Mouse (Mus musculus) gastrocnemius, postnatal 25 days (tissue): ENCODE measurements around the gene Plekhh2. TPM values are rescaled to one million over a fixed set of nuclear protein-coding genes. Genes with fewer than 3 reads are reported as not detected.

Experiments used
- DNase-seq: peaks from one replicate; pipeline ENCODE4 v3.0.0; 2022
- long read RNA-seq, 2 experiments: library from polyadenylated mRNA; stranded (forward); transcript quantifications; one replicate each; pipeline ENCODE4 v2.0.0; 2021
- total RNA-seq, 2 experiments: library from RNA; stranded (reverse); gene quantifications; 1 replicate in 1 of 2; 2 replicates in 1 of 2; pipeline ENCODE4 v1.2.3; 2021

Plekhh2 gene
- 1 to 10 TPM; 2.2 to 2.3 TPM for total RNA-seq
- long read RNA-seq, experiment 1, partial matches to known transcripts, result 0 of 1 reads
- long read RNA-seq, experiment 1, other reads (novel, unspliced or antisense), result 1 of 1 reads
- long read RNA-seq, experiment 2, partial matches to known transcripts, result 1 of 1 reads
- long read RNA-seq, experiment 2, other reads (novel, unspliced or antisense), result 0 of 1 reads

- DNase-seq, result peak; percentile 85
Observed at GRCm38 (mm10) chr17:84511682-84512515, at the start of gene Plekhh2. Gene Plekhh2, plus strand, starts transcription at chr17:84511895.

- peak; percentile 96 for DNase-seq
Observed at GRCm38 (mm10) chr17:84465753-84466608, 45.7 kb upstream of the Plekhh2 start, which contains the start of gene Thada. Gene Thada, minus strand, starts transcription at chr17:84466205.

GRCm38 (mm10) chr17:84474312-84474711 lies 37.4 kb upstream of the Plekhh2 start:
- no peak for DNase-seq

- DNase-seq, result no peak
Observed at GRCm38 (mm10) chr17:84477176-84477575, 34.5 kb upstream of the Plekhh2 start.

- no peak for DNase-seq
Observed at GRCm38 (mm10) chr17:84478276-84478675, 33.4 kb upstream of the Plekhh2 start.

GRCm38 (mm10) chr17:84480464-84481355 lies 31.0 kb upstream of the Plekhh2 start:
- DNase-seq, result no peak

GRCm38 (mm10) chr17:84482831-84483230 lies 28.9 kb upstream of the Plekhh2 start:
- no peak for DNase-seq

GRCm38 (mm10) chr17:84483673-84484320 lies 27.9 kb upstream of the Plekhh2 start:
- no peak for DNase-seq

- DNase-seq, result no peak
Observed at GRCm38 (mm10) chr17:84487415-84487814, 24.3 kb upstream of the Plekhh2 start.

- no peak for DNase-seq
Observed at GRCm38 (mm10) chr17:84492255-84492880, 19.3 kb upstream of the Plekhh2 start.

- no peak for DNase-seq
Observed at GRCm38 (mm10) chr17:84497026-84497425, 14.7 kb upstream of the Plekhh2 start.

GRCm38 (mm10) chr17:84497559-84497958 lies 14.1 kb upstream of the Plekhh2 start:
- no peak for DNase-seq

GRCm38 (mm10) chr17:84497972-84498604 lies 13.6 kb upstream of the Plekhh2 start:
- no peak for DNase-seq

- peak; percentile 21 for DNase-seq
Observed at GRCm38 (mm10) chr17:84498639-84499038, 13.1 kb upstream of the Plekhh2 start.

- DNase-seq, result no peak
Observed at GRCm38 (mm10) chr17:84502341-84502740, 9.4 kb upstream of the Plekhh2 start.

GRCm38 (mm10) chr17:84505922-84506321 lies 5.8 kb upstream of the Plekhh2 start:
- DNase-seq, result no peak

- no peak for DNase-seq
Observed at GRCm38 (mm10) chr17:84508736-84509135, 3.0 kb upstream of the Plekhh2 start.

- no peak for DNase-seq
Observed at GRCm38 (mm10) chr17:84509176-84509575, 2.5 kb upstream of the Plekhh2 start.

- DNase-seq, result no peak
Observed at GRCm38 (mm10) chr17:84510355-84510754, 1.3 kb upstream of the Plekhh2 start.
